Mouse (Mus musculus) G1E (cell line): ENCODE measurements at regions not wholly inside any gene's neighbourhood (a gene's known extent, or its start where the extent isn't known, plus 50 kb on each side); places are given as distances from the start of the nearest gene placed in this dataset.

Experiments used
- CTCF ChIP-seq: IDR thresholded peaks from 2 replicates; pipeline ENCODE4 v1.5.1; 2012; ENCODE audit warnings: low read depth, low read length, inconsistent platforms, mixed read lengths
- GATA1 ChIP-seq: IDR thresholded peaks from 2 replicates; pipeline ENCODE4 v1.6.1; 2012; ENCODE audit warnings: borderline replicate concordance, low read length, inconsistent platforms, mixed read lengths
- POLR2AphosphoS5 ChIP-seq: IDR thresholded peaks from 2 replicates; pipeline ENCODE4 v1.6.1; 2012; ENCODE audit warnings: low read depth, low read length, inconsistent platforms; ENCODE audit not compliant: insufficient replicate concordance
- TAL1 ChIP-seq: conservative IDR thresholded peaks from 2 replicates; pipeline ENCODE4 v1.6.1; 2012; ENCODE audit warnings: low read depth, low read length, inconsistent platforms, mixed read lengths

DNA sequence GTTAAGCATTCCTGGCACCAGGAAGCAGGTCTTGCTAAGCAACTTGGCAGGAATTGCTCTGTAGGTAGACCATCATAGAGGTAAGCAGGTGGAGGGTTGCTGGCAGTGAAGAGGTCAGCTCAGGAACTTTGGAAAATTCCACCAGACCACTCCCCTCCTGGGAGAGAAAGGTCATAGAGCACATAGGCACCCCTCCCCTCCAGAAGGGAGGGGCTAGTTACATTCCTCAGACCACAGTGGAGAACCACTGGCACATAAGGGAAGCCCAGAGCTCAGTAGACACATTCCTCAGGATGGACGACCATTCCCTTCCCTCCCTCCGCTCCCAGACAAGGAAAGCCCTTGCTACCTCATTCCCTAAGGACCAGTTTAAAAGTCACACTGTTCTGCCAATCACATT is 67.1 kb upstream of the Itga11 start:
- TF ChIP-seq CTCF (no peak), POLR2AphosphoS5 (no peak), GATA1 (no peak), TAL1 (no peak)
